Mouse (Mus musculus) MEL (cell line): ENCODE measurements at regions not wholly inside any gene's neighbourhood (a gene's known extent, or its start where the extent isn't known, plus 50 kb on each side); places are given as distances from the start of the nearest gene placed in this dataset.

Experiments used
- DNase-seq: peaks from one replicate; pipeline ENCODE4 v3.0.0; 2011; ENCODE audit warnings: low read depth, low spot score
- H3K27ac ChIP-seq: 2 replicates; pipeline ENCODE4 v1.5.1; 2012; ENCODE audit warnings: low read depth, mild to moderate bottlenecking, control low read depth, low read length, moderate library complexity; ENCODE audit not compliant: control insufficient read depth
- H3K27me3 ChIP-seq, 2 experiments: fragments of 150-350 bp in 1 of 2; sonication (generic) in 1 of 2; 2 replicates each; pipeline ENCODE4 v1.6.1; 2012; ENCODE audit warnings: low read length in 2 of 2, mild to moderate bottlenecking in 2 of 2, improper control_type of control experiment in 1 of 2, moderate library complexity in 1 of 2; ENCODE audit not compliant: insufficient read depth in 2 of 2, control insufficient read depth in 1 of 2
- H3K36me3 ChIP-seq, 2 experiments: 2 replicates each; pipeline ENCODE4 v1.6.1; 2012 to 2014; ENCODE audit warnings: low read length in 2 of 2, improper control_type of control experiment in 1 of 2, inconsistent platforms in 1 of 2, mild to moderate bottlenecking in 1 of 2; ENCODE audit not compliant: insufficient read depth in 2 of 2, control insufficient read depth in 1 of 2
- H3K4me1 ChIP-seq, 2 experiments: fragments of 150-350 bp in 1 of 2; sonication (generic) in 1 of 2; 2 replicates each; pipeline ENCODE4 v1.6.1; 2012; ENCODE audit warnings: low read length in 2 of 2, improper control_type of control experiment in 1 of 2, mild to moderate bottlenecking in 1 of 2; ENCODE audit not compliant: insufficient read depth in 2 of 2, control insufficient read depth in 1 of 2
- H3K4me3 ChIP-seq, 2 experiments: fragments of 150-350 bp in 1 of 2; sonication (generic) in 1 of 2; 2 replicates each; pipeline ENCODE4 v1.5.1; 2012; ENCODE audit warnings: low read depth in 2 of 2, low read length in 2 of 2, mild to moderate bottlenecking in 2 of 2, moderate library complexity in 2 of 2, control low read depth in 1 of 2, improper control_type of control experiment in 1 of 2; ENCODE audit not compliant: control insufficient read depth in 1 of 2, insufficient read depth in 1 of 2
- H3K79me2 ChIP-seq: 2 replicates; pipeline ENCODE4 v1.6.1; 2012; ENCODE audit warnings: mild to moderate bottlenecking, low read length, moderate library complexity; ENCODE audit not compliant: control insufficient read depth, poor library complexity, insufficient read depth
- H3K9ac ChIP-seq: 2 replicates; pipeline ENCODE4 v1.6.1; 2012; ENCODE audit warnings: low read depth, mild to moderate bottlenecking, control low read depth, low read length, moderate library complexity; ENCODE audit not compliant: control insufficient read depth, poor library complexity, severe bottlenecking
- H3K9me3 ChIP-seq: fragments of 150-350 bp; sonication (generic); replicated peaks from 2 replicates; pipeline ENCODE4 v1.6.1; 2012; ENCODE audit warnings: mild to moderate bottlenecking, low read length, improper control_type of control experiment, moderate library complexity; ENCODE audit not compliant: insufficient read depth
- CHD2 ChIP-seq: IDR thresholded peaks from 2 replicates; pipeline ENCODE4 v1.6.1; 2011; ENCODE audit warnings: low read length, improper control_type of control experiment
- ETS1 ChIP-seq: IDR thresholded peaks from 2 replicates; pipeline ENCODE4 v1.6.1; 2012; ENCODE audit warnings: low read depth, mild to moderate bottlenecking, inconsistent platforms, low read length, improper control_type of control experiment, moderate library complexity
- JUND ChIP-seq: IDR thresholded peaks from 2 replicates; pipeline ENCODE4 v1.6.1; 2011; ENCODE audit warnings: low read depth, mild to moderate bottlenecking, improper control_type of control experiment, low read length
- MAFK ChIP-seq: IDR thresholded peaks from 2 replicates; pipeline ENCODE4 v1.6.1; 2011; ENCODE audit warnings: low read depth, mild to moderate bottlenecking, low read length, improper control_type of control experiment, borderline replicate concordance
- MAZ ChIP-seq: IDR thresholded peaks from 2 replicates; pipeline ENCODE4 v1.6.1; 2012; ENCODE audit warnings: low read depth, mild to moderate bottlenecking, inconsistent platforms, low read length, improper control_type of control experiment
- POLR2AphosphoS5 ChIP-seq: IDR thresholded peaks from 2 replicates; pipeline ENCODE4 v1.6.1; 2012; ENCODE audit warnings: low read depth, borderline replicate concordance, mild to moderate bottlenecking, inconsistent platforms, low read length, moderate library complexity, mixed read lengths
- RAD21 ChIP-seq: IDR thresholded peaks from 2 replicates; pipeline ENCODE4 v1.6.1; 2011; ENCODE audit warnings: mild to moderate bottlenecking, low read depth, low read length, improper control_type of control experiment
- SIN3A ChIP-seq: IDR thresholded peaks from 2 replicates; pipeline ENCODE4 v1.6.1; 2012; ENCODE audit warnings: low read length, improper control_type of control experiment, inconsistent platforms
- TBP ChIP-seq: IDR thresholded peaks from 2 replicates; pipeline ENCODE4 v1.8.0; 2011; ENCODE audit warnings: low read depth, low read length, improper control_type of control experiment
- UBTF ChIP-seq: IDR thresholded peaks from 2 replicates; pipeline ENCODE4 v1.6.1; 2012; ENCODE audit warnings: low read depth, mild to moderate bottlenecking, inconsistent platforms, low read length, improper control_type of control experiment, moderate library complexity, borderline replicate concordance; ENCODE audit not compliant: insufficient read depth
- USF2 ChIP-seq, 2 experiments: IDR thresholded peaks; 2 replicates each; pipeline ENCODE4 v1.6.1; 2011 to 2012; ENCODE audit warnings: improper control_type of control experiment in 2 of 2, low read length in 2 of 2, borderline replicate concordance in 1 of 2, inconsistent platforms in 1 of 2, low read depth in 1 of 2, mild to moderate bottlenecking in 1 of 2; ENCODE audit not compliant: insufficient read depth in 1 of 2
- ZMIZ1 ChIP-seq: IDR thresholded peaks from 2 replicates; pipeline ENCODE4 v1.6.1; 2012; ENCODE audit warnings: low read depth, mild to moderate bottlenecking, inconsistent platforms, low read length, improper control_type of control experiment, moderate library complexity

DNA sequence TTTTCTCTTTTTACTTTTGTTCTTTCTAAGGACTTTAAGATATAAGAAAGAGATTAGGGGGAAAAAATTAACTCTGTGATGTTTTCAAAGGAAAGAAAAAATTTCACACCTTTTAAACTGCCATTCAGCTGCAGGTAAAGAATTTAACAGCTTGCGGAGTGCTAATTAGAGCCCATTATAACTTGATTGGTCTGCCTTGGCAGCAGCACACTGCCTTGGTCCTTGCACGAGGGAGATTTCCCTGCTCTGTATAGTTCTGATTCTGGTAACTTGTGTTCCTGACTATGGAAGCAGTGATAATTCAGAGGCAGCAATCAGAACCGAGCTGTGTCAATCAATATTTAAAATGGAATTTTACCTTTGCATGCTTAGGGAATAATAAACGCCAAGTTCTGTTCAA lies 218.3 kb upstream of the Dach1 start:
- no peaks in the 10 kb centered on the region for H3K4me1 ChIP-seq
- H3K9ac ChIP-seq, result no peak overlapping the region
- no peaks in the 10 kb centered on the region for H3K79me2 ChIP-seq
- H3K36me3 ChIP-seq, result no peaks in the 10 kb centered on the region
- H3K9me3 ChIP-seq, result no peaks in the 10 kb centered on the region
- no peak overlapping the region for H3K4me3 ChIP-seq
- H3K27me3 ChIP-seq, result no peaks in the 10 kb centered on the region
- no peak overlapping the region for H3K27ac ChIP-seq
- TF ChIP-seq ETS1, result no peak
- TF ChIP-seq ZMIZ1, result no peak
- no peak for TF ChIP-seq TBP
- TF ChIP-seq POLR2AphosphoS5, result no peak
- TF ChIP-seq MAFK, result no peak
- no peak for TF ChIP-seq RAD21
- no peak for TF ChIP-seq SIN3A
- TF ChIP-seq JUND, result no peak
- TF ChIP-seq USF2 (IDR thresholded peaks at IDR 0.05; ENCODE audit: borderline replicate concordance in 1 of 2, insufficient read depth in 1 of 2, low read depth in 1 of 2, low read length in 2 of 2), result no peak
- no peak for TF ChIP-seq UBTF
- TF ChIP-seq CHD2, result no peak
- no peak for TF ChIP-seq MAZ
- DNase-seq, result no peak
